Mouse (Mus musculus): ENCODE measurements at regions not wholly inside any gene's neighbourhood (a gene's known extent, or its start where the extent isn't known, plus 50 kb on each side); places are given as distances from the start of the nearest gene placed in this dataset.

DNA sequence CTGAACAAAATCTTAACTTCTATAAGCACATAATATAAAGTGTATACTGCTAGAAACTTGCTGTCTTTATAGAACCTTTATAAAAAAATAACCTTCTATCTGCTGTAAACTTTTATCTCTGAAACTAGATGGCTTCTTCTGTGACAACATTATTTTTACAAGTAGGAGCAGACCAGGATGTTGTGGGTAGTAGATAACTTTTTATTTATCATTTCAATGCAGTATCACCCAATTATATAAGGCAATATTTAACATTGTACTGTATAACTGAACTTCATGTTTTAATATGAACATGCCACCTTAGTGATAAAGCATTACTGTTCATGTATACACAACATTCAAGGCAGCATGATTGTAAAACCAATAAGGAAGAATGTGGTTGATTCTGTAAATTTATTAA is 5024.1 kb upstream of the Gm7489 start:
- Histone ChIP-seq H3K4me3 (ENCODE audit: low read depth, low read length) (no peak overlapping the region), H3K4me1 (replicated peaks; ENCODE audit: control insufficient read depth, insufficient read depth) (no peaks in the 10 kb centered on the region), H3K27me3 (ENCODE audit: control insufficient read depth, insufficient read depth, low read length) (no peaks in the 10 kb centered on the region), H3K9me3 (ENCODE audit: control insufficient read depth, low read length) (no peaks in the 10 kb centered on the region), H3K4me2 (replicated peaks; ENCODE audit: low read depth) (no peak overlapping the region), H3K9ac (ENCODE audit: low read length) (no peak overlapping the region), H3K36me3 (ENCODE audit: control insufficient read depth, insufficient read depth, low read length) (no peaks in the 10 kb centered on the region), H3K27ac (replicated peaks) (no peak overlapping the region)
- no peak for TF ChIP-seq CTCF (IDR thresholded peaks at IDR 0.05; ENCODE audit: low read depth)
- no peak for TF ChIP-seq EP300 (optimal IDR thresholded peaks at IDR 0.05)
- DNase-seq (ENCODE audit: low spot score) (no peak), ATAC-seq (ENCODE audit: low FRiP score, low TSS enrichment) (no peak)

DNA sequence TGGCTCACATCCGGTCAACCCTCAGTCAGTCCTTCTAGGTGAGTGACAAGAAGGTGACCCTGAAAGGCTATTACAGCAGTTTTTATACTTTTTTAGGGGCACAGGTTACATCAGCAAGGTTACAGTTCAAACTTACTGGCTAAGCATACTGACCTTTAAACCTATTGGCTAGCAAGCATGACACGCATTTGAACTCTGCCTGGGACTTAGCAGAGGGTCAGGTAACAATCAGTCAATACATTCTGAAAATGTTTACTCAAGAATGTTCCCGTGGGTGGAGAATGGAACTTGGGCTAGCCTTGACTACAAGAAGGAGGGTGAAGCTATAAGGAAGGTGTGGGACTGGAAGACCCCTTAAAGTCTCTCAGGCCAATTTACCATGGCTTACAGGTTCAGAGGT is 4986.2 kb upstream of the Gm7489 start:
- ATAC-seq (ENCODE audit: low FRiP score, low TSS enrichment) (no peak), DNase-seq (ENCODE audit: low spot score) (no peak)
- WGBS, result 48% methylated on average over 3 of the region's 3 CpGs
- no peaks in the 10 kb centered on the region for H3K27me3 ChIP-seq (ENCODE audit: control insufficient read depth, insufficient read depth, low read length)
- H3K4me2 ChIP-seq (replicated peaks; ENCODE audit: low read depth), result no peak overlapping the region
- no peak overlapping the region for H3K9ac ChIP-seq (ENCODE audit: low read length)
- H3K36me3 ChIP-seq (ENCODE audit: control insufficient read depth, insufficient read depth, low read length), result no peaks in the 10 kb centered on the region
- H3K4me1 ChIP-seq (replicated peaks; ENCODE audit: control insufficient read depth, insufficient read depth), result no peaks in the 10 kb centered on the region
- no peak for TF ChIP-seq CTCF (IDR thresholded peaks at IDR 0.05; ENCODE audit: low read depth)
- TF ChIP-seq EP300 (optimal IDR thresholded peaks at IDR 0.05), result no peak
- H3K9me3 ChIP-seq (ENCODE audit: control insufficient read depth, low read length), result no peaks in the 10 kb centered on the region
- H3K4me3 ChIP-seq (ENCODE audit: low read depth, low read length), result no peak overlapping the region
- H3K27ac ChIP-seq (replicated peaks), result no peak overlapping the region

DNA sequence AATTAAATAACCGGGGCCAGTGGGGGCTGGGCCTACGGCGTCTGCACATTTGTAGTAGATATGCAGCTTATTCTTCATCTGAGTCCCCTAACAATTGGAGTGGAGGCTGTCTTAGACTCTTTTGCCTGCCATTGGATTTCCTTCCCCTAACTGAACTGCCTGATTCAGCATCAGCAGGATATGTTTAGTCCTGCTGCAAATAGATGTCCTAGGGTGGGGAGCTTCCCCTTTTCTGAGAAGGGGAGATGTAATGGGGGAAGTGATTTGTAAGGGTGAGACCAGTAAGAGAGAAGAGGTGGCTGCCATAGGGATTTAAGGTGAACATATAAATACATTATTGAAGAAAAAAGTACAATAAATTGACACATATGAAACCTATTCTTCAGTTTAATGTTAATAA is 4980.0 kb upstream of the Gm7489 start:
- H3K4me2 ChIP-seq (replicated peaks; ENCODE audit: low read depth), result no peak overlapping the region
- no peaks in the 10 kb centered on the region for H3K36me3 ChIP-seq (ENCODE audit: control insufficient read depth, insufficient read depth, low read length)
- ATAC-seq (ENCODE audit: low FRiP score, low TSS enrichment), result no peak
- H3K9ac ChIP-seq (ENCODE audit: low read length), result no peak overlapping the region
- no peak overlapping the region for H3K27ac ChIP-seq (replicated peaks)
- no peaks in the 10 kb centered on the region for H3K27me3 ChIP-seq (ENCODE audit: control insufficient read depth, insufficient read depth, low read length)
- H3K4me3 ChIP-seq (ENCODE audit: low read depth, low read length), result no peak overlapping the region
- WGBS, result 83% methylated on average over 3 of the region's 3 CpGs
- DNase-seq (ENCODE audit: low spot score), result no peak
- no peaks in the 10 kb centered on the region for H3K9me3 ChIP-seq (ENCODE audit: control insufficient read depth, low read length)
- H3K4me1 ChIP-seq (replicated peaks; ENCODE audit: control insufficient read depth, insufficient read depth), result no peaks in the 10 kb centered on the region
- TF ChIP-seq CTCF (IDR thresholded peaks at IDR 0.05; ENCODE audit: low read depth) (no peak), EP300 (optimal IDR thresholded peaks at IDR 0.05) (no peak)

DNA sequence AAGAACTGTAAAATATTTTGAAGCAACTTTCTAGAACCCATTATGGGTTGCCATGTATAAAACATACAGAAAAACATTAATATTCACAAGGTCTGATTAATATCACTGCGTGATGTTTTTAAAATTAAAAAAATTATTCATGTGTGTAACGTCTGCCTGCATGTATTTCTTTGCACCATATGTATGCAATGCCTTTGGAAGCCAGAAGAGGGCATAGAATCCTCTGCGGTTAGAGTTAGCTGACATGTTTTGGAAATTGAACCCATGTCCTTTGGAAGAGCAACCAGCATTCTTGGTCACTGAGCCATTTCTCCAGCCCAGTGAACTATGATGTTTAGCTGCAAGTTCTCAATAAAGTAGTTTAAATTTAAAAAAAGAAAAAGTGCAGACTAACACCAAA is 4958.8 kb upstream of the Gm7489 start:
- no peak for ATAC-seq (ENCODE audit: low FRiP score, low TSS enrichment)
- Histone ChIP-seq H3K27ac (replicated peaks) (no peak overlapping the region), H3K9ac (ENCODE audit: low read length) (no peak overlapping the region), H3K4me1 (replicated peaks; ENCODE audit: control insufficient read depth, insufficient read depth) (no peaks in the 10 kb centered on the region), H3K9me3 (ENCODE audit: control insufficient read depth, low read length) (no peaks in the 10 kb centered on the region), H3K4me2 (replicated peaks; ENCODE audit: low read depth) (no peak overlapping the region), H3K36me3 (ENCODE audit: control insufficient read depth, insufficient read depth, low read length) (no peaks in the 10 kb centered on the region), H3K27me3 (ENCODE audit: control insufficient read depth, insufficient read depth, low read length) (no peaks in the 10 kb centered on the region), H3K4me3 (ENCODE audit: low read depth, low read length) (no peak overlapping the region)
- no peak for DNase-seq (ENCODE audit: low spot score)
- WGBS, result 34% methylated on average over 3 of the region's 3 CpGs
- TF ChIP-seq EP300 (optimal IDR thresholded peaks at IDR 0.05), result no peak
- peak; percentile 54 for TF ChIP-seq CTCF (IDR thresholded peaks at IDR 0.05; ENCODE audit: low read depth)

DNA sequence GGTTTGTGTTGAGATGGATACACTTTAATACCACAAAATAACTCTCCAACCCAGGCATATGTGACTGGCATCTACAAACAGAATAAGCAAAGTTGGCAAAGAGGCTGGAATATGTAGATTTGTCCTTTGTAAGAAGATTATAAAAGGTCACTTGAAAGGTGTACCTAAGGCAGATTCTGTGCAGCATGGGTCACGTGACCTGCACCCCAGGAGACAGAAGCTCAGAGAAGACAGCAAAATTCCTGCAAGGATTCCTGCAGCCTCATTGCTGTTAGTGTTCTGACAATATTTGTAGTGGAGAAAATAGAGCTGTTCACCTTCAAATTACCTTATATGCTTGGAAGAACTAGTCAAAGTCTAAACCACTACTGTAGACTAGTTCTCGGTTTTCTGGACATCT is 4938.6 kb upstream of the Gm7489 start:
- ATAC-seq (ENCODE audit: low FRiP score, low TSS enrichment) (no peak), DNase-seq (ENCODE audit: low spot score) (no peak)
- TF ChIP-seq CTCF (IDR thresholded peaks at IDR 0.05; ENCODE audit: low read depth) (no peak), EP300 (optimal IDR thresholded peaks at IDR 0.05) (no peak)
- no peaks in the 10 kb centered on the region for H3K27me3 ChIP-seq (ENCODE audit: control insufficient read depth, insufficient read depth, low read length)
- H3K4me2 ChIP-seq (replicated peaks; ENCODE audit: low read depth), result no peak overlapping the region
- H3K9me3 ChIP-seq (ENCODE audit: control insufficient read depth, low read length), result no peaks in the 10 kb centered on the region
- no peak overlapping the region for H3K9ac ChIP-seq (ENCODE audit: low read length)
- H3K27ac ChIP-seq (replicated peaks), result no peak overlapping the region
- no peaks in the 10 kb centered on the region for H3K4me1 ChIP-seq (replicated peaks; ENCODE audit: control insufficient read depth, insufficient read depth)
- no peak overlapping the region for H3K4me3 ChIP-seq (ENCODE audit: low read depth, low read length)
- WGBS, result 81% methylated on average over 2 of the region's 2 CpGs
- H3K36me3 ChIP-seq (ENCODE audit: control insufficient read depth, insufficient read depth, low read length), result no peaks in the 10 kb centered on the region

DNA sequence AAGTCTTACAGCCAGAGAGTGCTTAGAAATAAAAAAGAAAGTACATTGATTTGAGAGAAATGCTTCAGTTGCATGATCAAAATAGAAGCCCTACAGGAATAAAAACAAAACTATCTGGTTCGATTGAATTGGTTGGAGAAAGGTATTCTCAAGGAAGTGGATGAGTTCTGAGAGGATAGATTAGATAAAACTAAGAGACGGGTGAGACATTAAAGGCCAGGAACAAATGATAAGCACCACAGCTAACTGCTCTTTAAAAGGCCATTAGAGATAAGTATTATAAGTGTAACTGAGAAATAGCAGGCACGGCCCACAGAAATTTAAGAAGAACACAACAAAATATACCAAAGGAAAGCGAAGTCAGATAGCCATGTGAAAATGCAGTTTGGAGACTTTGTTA is 4908.5 kb upstream of the Gm7489 start:
- 75% methylated on average over 4 of the region's 4 CpGs for WGBS
- Histone ChIP-seq H3K27me3 (ENCODE audit: control insufficient read depth, insufficient read depth, low read length) (no peaks in the 10 kb centered on the region), H3K4me3 (ENCODE audit: low read depth, low read length) (no peak overlapping the region), H3K27ac (replicated peaks) (no peak overlapping the region), H3K4me1 (replicated peaks; ENCODE audit: control insufficient read depth, insufficient read depth) (no peaks in the 10 kb centered on the region), H3K4me2 (replicated peaks; ENCODE audit: low read depth) (no peak overlapping the region), H3K36me3 (ENCODE audit: control insufficient read depth, insufficient read depth, low read length) (no peaks in the 10 kb centered on the region), H3K9me3 (ENCODE audit: control insufficient read depth, low read length) (no peaks in the 10 kb centered on the region), H3K9ac (ENCODE audit: low read length) (no peak overlapping the region)
- DNase-seq (ENCODE audit: low spot score) (no peak), ATAC-seq (ENCODE audit: low FRiP score, low TSS enrichment) (no peak)
- no peak for TF ChIP-seq EP300 (optimal IDR thresholded peaks at IDR 0.05)
- TF ChIP-seq CTCF (IDR thresholded peaks at IDR 0.05; ENCODE audit: low read depth), result no peak

Data from stomach, postnatal 0 days (tissue).